8 mouse cellular contexts compared by ENCODE assay signal in genomic region chr12:11391244-11391949, GRCm38 (mm10). TPM values are rescaled to one million over a fixed set of nuclear protein-coding genes. Genes with fewer than 3 reads are reported as not detected.
DNase-seq lines count a peak whose midpoint lies in the region; ATAC-seq and TF ChIP-seq lines count a peak whose summit lies in the region.

No protein-coding gene starts in this region.

- H3K4me3 ChIP-seq in midbrain, embryonic 15.5 days, result no peak overlapping the region

- in situ Hi-C loops in Patski (cut with MboI; ENCODE audit: low pct_unique_long_range_greater_than_20kb), result no loop called here

- CTCF ChIA-PET in Patski (lab: Charles Lee), result interaction anchor here (1.5 kb wide), 1 partner anchor 32 kb away, joined by 4 read pairs; no protein-coding TSS in a partner anchor

- no peaks in the 10 kb centered on the region for H3K27me3 ChIP-seq in Patski
- H3K27me3 ChIP-seq in midbrain, embryonic 15.5 days (replicated peaks), result no peaks in the 10 kb centered on the region

- POLR2A ChIA-PET in Patski (lab: Charles Lee), result no interaction called here

- H3K27ac ChIP-seq in midbrain, embryonic 15.5 days, result no peak overlapping the region

- no peaks in the 10 kb centered on the region for H3K36me3 ChIP-seq in midbrain, embryonic 15.5 days (replicated peaks)

- H3K9me3 ChIP-seq in midbrain, embryonic 15.5 days, result no peaks in the 10 kb centered on the region

- peak; percentile 13 to 16 for DNase-seq in heart, adult 18-20 months
- DNase-seq in heart, adult 9 months (ENCODE audit: low spot score in 2 of 2), result no peak
- DNase-seq in Patski (ENCODE audit: low read depth, low spot score), result peak; percentile 90
- peak; percentile 37 for DNase-seq in embryo, embryonic 11 days
- DNase-seq in kidney, adult 11 months, result peak; percentile 2
- no peak for DNase-seq in frontal cortex, postnatal 36 days (ENCODE audit: low spot score in 2 of 2)
- no peak for DNase-seq in spleen, adult 18-20 months

- WGBS in midbrain, embryonic 15.5 days, result 58% methylated on average over 7 of the region's 7 CpGs

- no peak overlapping the region for H3K4me2 ChIP-seq in midbrain, embryonic 15.5 days

- H3K9ac ChIP-seq in midbrain, embryonic 15.5 days, result no peak overlapping the region

- peak; percentile 81 for ATAC-seq in Patski
- peak; percentile 61; the same call in 1 of the 2 replicates for ATAC-seq in midbrain, embryonic 15.5 days (replicated peaks)

- no peaks in the 10 kb centered on the region for H3K4me1 ChIP-seq in midbrain, embryonic 15.5 days

- no peak for TF ChIP-seq CTCF in Patski (IDR thresholded peaks at IDR 0.05)

RNA-seq across cellular contexts. Expression of gene Vsnl1, which starts 45.0 kb away (rescaled TPM):
- under 1 TPM; 0.40 to 0.62 TPM for total RNA-seq in heart, adult 18-20 months (2021)
- not detected for polyA plus RNA-seq in Patski (2021)
- 64.5 and 70.1 TPM in 2 replicates for polyA plus RNA-seq in midbrain, embryonic 15.5 days (2015; fragmentation: Nextera tagmentation; extraction: Ambion mirVana)

Comparison
In these comparisons a context has a peak if more than half of its experiments do, and no peak if none do; other contexts are left out.
1. DNase-seq: peak in heart, adult 18-20 months (2 of 2), Patski (single experiment), embryo, embryonic 11 days (single experiment) and kidney, adult 11 months (single experiment); none in heart, adult 9 months (0 of 2), frontal cortex, postnatal 36 days (0 of 2) and spleen, adult 18-20 months (0 of 2).
2. RNA of gene Vsnl1, which starts 45.0 kb away (polyA plus RNA-seq): 64.5 to 70.1 TPM in midbrain, embryonic 15.5 days; not detected in Patski (single experiment); every median in the first group is over 10 times any median in the second.